In genomic region chr15:7578439-7578838, GRCm38 (mm10) we compare ENCODE assay signal across 27 mouse cellular contexts.
DNase-seq lines count a peak whose midpoint lies in the region; ATAC-seq and TF ChIP-seq lines count a peak whose summit lies in the region.
"Had no signal": no experiment of that assay in that cellular context is flagged by ENCODE, and none has a peak within 500 bp of the region (broad histone marks: within the 10 kb centered on the region; RNA-seq: fewer than 3 reads in every experiment).

No protein-coding gene starts in this region.

- WGBS in kidney, embryonic 15.5 days, result 22% methylated on average over 3 of the region's 3 CpGs
- 49% methylated on average over 3 of the region's 3 CpGs for WGBS in embryonic facial prominence, embryonic 10.5 days
- WGBS in liver, postnatal 0 days (ENCODE audit: insufficient replicate concordance), result 47% methylated on average over 3 of the region's 3 CpGs

- no peak overlapping the region for H3K9ac ChIP-seq in kidney, embryonic 15.5 days
- H3K9ac ChIP-seq in liver, postnatal 0 days (replicated peaks), result no peak overlapping the region
- H3K9ac ChIP-seq: embryonic facial prominence, embryonic 13.5 days; forebrain, embryonic 12.5 days; forebrain, embryonic 15.5 days; heart, embryonic 13.5 days; hindbrain, embryonic 14.5 days had no signal

- no peak overlapping the region for H3K4me2 ChIP-seq in kidney, embryonic 15.5 days
- H3K4me2 ChIP-seq in liver, postnatal 0 days (ENCODE audit: low read depth, low read length), result no peak overlapping the region
- H3K4me2 ChIP-seq: embryonic facial prominence, embryonic 13.5 days; forebrain, embryonic 12.5 days; forebrain, embryonic 15.5 days; heart, embryonic 13.5 days; hindbrain, embryonic 14.5 days had no signal

- no peak for DNase-seq in kidney, postnatal 25 days
- DNase-seq in embryo, embryonic 10 days (ENCODE audit: low spot score), result peak; percentile 25
- DNase-seq in embryo, embryonic 10.5 days (ENCODE audit: low spot score), result peak; percentile 14
- peak; percentile 11 for DNase-seq in embryonic facial prominence, embryonic 10.5 days (ENCODE audit: low spot score)
- no peak for DNase-seq in liver, postnatal 0 days
- DNase-seq in Muller cell, postnatal 12 days (ENCODE audit: inconsistent ontology term), result no peak
- DNase-seq: adrenal gland, postnatal 10 days; adrenal gland, postnatal 36 days; cerebellum, adult 18-20 months; cerebellum, adult 9-10 months; cerebellum, postnatal 14 days; gastrocnemius, postnatal 25 days; heart, adult 2 months; heart, postnatal 14 days; heart, postnatal 4 days had no signal

- H3K27ac ChIP-seq in kidney, embryonic 15.5 days, result peak overlapping the region; percentile 62; the same call in 1 of the 2 replicates
- H3K27ac ChIP-seq in embryonic facial prominence, embryonic 10.5 days (replicated peaks), result no peak overlapping the region
- H3K27ac ChIP-seq in liver, postnatal 0 days (ENCODE audit: low read depth), result no peak overlapping the region
- H3K27ac ChIP-seq: embryonic facial prominence, embryonic 13.5 days; forebrain, embryonic 12.5 days; forebrain, embryonic 15.5 days; heart, adult 2 months; heart, embryonic 10.5 days; heart, embryonic 13.5 days; hindbrain, embryonic 14.5 days; hindbrain, postnatal 0 days had no signal

- H3K36me3 ChIP-seq in kidney, embryonic 15.5 days, result no peaks in the 10 kb centered on the region
- no peaks in the 10 kb centered on the region for H3K36me3 ChIP-seq in embryonic facial prominence, embryonic 10.5 days (replicated peaks)
- H3K36me3 ChIP-seq in liver, postnatal 0 days (replicated peaks; ENCODE audit: insufficient read depth, low read length), result no peaks in the 10 kb centered on the region
- H3K36me3 ChIP-seq: embryonic facial prominence, embryonic 13.5 days; forebrain, embryonic 12.5 days; forebrain, embryonic 15.5 days; heart, embryonic 10.5 days; heart, embryonic 13.5 days had no signal

- no peak overlapping the region for H3K4me3 ChIP-seq in kidney, embryonic 15.5 days (replicated peaks)
- no peak overlapping the region for H3K4me3 ChIP-seq in embryonic facial prominence, embryonic 10.5 days
- no peak overlapping the region for H3K4me3 ChIP-seq in liver, postnatal 0 days (ENCODE audit: low read depth, low read length)
- H3K4me3 ChIP-seq: embryonic facial prominence, embryonic 13.5 days; erythroblast, embryonic 14.5 days; forebrain, embryonic 12.5 days; forebrain, embryonic 15.5 days; heart, adult 2 months; heart, embryonic 10.5 days; heart, embryonic 13.5 days had no signal

- ATAC-seq in kidney, embryonic 15.5 days (replicated peaks; ENCODE audit: low FRiP score), result peak; percentile 92
- no peak for ATAC-seq in liver, postnatal 0 days
- ATAC-seq: activated CD4-positive, CD25-positive, alpha-beta regulatory T cell, adult 4 months; CD4-positive, CD25-positive, alpha-beta regulatory T cell, adult 4 months; forebrain, embryonic 15.5 days; hindbrain, postnatal 0 days; inflammation-experienced regulatory T-cells, adult 6 months had no signal

- H3K27me3 ChIP-seq in kidney, embryonic 15.5 days, result no peaks in the 10 kb centered on the region
- H3K27me3 ChIP-seq in embryonic facial prominence, embryonic 10.5 days (replicated peaks; ENCODE audit: low read depth, poor library complexity, severe bottlenecking), result no peaks in the 10 kb centered on the region
- no peaks in the 10 kb centered on the region for H3K27me3 ChIP-seq in liver, postnatal 0 days (ENCODE audit: insufficient read depth, low read length)
- H3K27me3 ChIP-seq: forebrain, embryonic 12.5 days; forebrain, embryonic 15.5 days had no signal

- TF ChIP-seq EP300 in liver, postnatal 0 days (IDR thresholded peaks at IDR 0.05; ENCODE audit: low read depth), result no peak

- no peak for TF ChIP-seq CTCF in liver, postnatal 0 days (IDR thresholded peaks at IDR 0.05; ENCODE audit: low read depth)

- H3K4me1 ChIP-seq in kidney, embryonic 15.5 days, result 0 out of 2 replicates have a peak, but pooled peaks cover 3% of the 10 kb centered on the region
- peaks cover 7% of the 10 kb centered on the region; the same call in 1 of the 2 replicates for H3K4me1 ChIP-seq in embryonic facial prominence, embryonic 10.5 days
- H3K4me1 ChIP-seq in liver, postnatal 0 days (ENCODE audit: insufficient read depth), result no peaks in the 10 kb centered on the region
- H3K4me1 ChIP-seq: forebrain, embryonic 12.5 days; forebrain, embryonic 15.5 days; heart, embryonic 10.5 days had no signal

- no peaks in the 10 kb centered on the region for H3K9me3 ChIP-seq in kidney, embryonic 15.5 days (replicated peaks)
- no peaks in the 10 kb centered on the region for H3K9me3 ChIP-seq in embryonic facial prominence, embryonic 10.5 days
- no peaks in the 10 kb centered on the region for H3K9me3 ChIP-seq in liver, postnatal 0 days (ENCODE audit: low read length)
- H3K9me3 ChIP-seq: embryonic facial prominence, embryonic 13.5 days; forebrain, embryonic 12.5 days; forebrain, embryonic 15.5 days; heart, embryonic 10.5 days; heart, embryonic 13.5 days had no signal

Comparison
In these comparisons a context has a peak if more than half of its experiments do, and no peak if none do; other contexts are left out.
1. DNase-seq: peak in embryo, embryonic 10 days (single experiment), embryo, embryonic 10.5 days (single experiment) and embryonic facial prominence, embryonic 10.5 days (single experiment); none in kidney, postnatal 25 days (0 of 2), liver, postnatal 0 days (single experiment) and Muller cell, postnatal 12 days (single experiment).